Mouse (Mus musculus) stomach, embryonic 15.5 days (tissue): ENCODE measurements around the gene Grik5. TPM values are rescaled to one million over a fixed set of nuclear protein-coding genes. Genes with fewer than 3 reads are reported as not detected.

Experiments
- ATAC-seq: fragments of 200-750 bp; cut with Nextera tagmentation; 2 replicates; pipeline ENCODE4 v1.8.0; 2017; ENCODE audit warnings: low read depth, moderate number of reproducible peaks, moderate TSS enrichment; ENCODE audit not compliant: insufficient read depth, low FRiP score
- H3K27ac ChIP-seq: fragments of 300-500 bp; sonication (generic); 2 replicates; pipeline ENCODE4 v1.5.1; 2015; ENCODE audit warnings: mild to moderate bottlenecking, inconsistent platforms
- H3K27me3 ChIP-seq: fragments of 300-500 bp; sonication (generic); replicated peaks from 2 replicates; pipeline ENCODE4 v1.6.1; 2015; ENCODE audit warnings: inconsistent platforms
- H3K36me3 ChIP-seq: fragments of 300-500 bp; sonication (generic); 2 replicates; pipeline ENCODE4 v1.6.1; 2015; ENCODE audit warnings: inconsistent platforms
- H3K4me1 ChIP-seq: fragments of 300-500 bp; sonication (generic); 2 replicates; pipeline ENCODE4 v1.6.1; 2015; ENCODE audit warnings: inconsistent platforms
- H3K4me2 ChIP-seq: fragments of 300-500 bp; sonication (generic); 2 replicates; pipeline ENCODE4 v1.6.1; 2015; ENCODE audit warnings: mild to moderate bottlenecking, inconsistent platforms
- H3K4me3 ChIP-seq: fragments of 300-500 bp; sonication (generic); replicated peaks from 2 replicates; pipeline ENCODE4 v1.5.1; 2015; ENCODE audit warnings: inconsistent platforms
- H3K9ac ChIP-seq: fragments of 300-500 bp; sonication (generic); 2 replicates; pipeline ENCODE4 v1.6.1; 2015; ENCODE audit warnings: inconsistent platforms
- H3K9me3 ChIP-seq: fragments of 300-500 bp; sonication (generic); 2 replicates; pipeline ENCODE4 v1.6.1; 2016; ENCODE audit warnings: inconsistent platforms
- WGBS: fragments of 180-500 bp; shearing (Covaris S2); methylation state at CpG from one replicate; pipeline ENCODE4 v1.1.7; 2015; 5-methylcytosine and 5-hydroxymethylcytosine counted together
- polyA plus RNA-seq: library from polyadenylated mRNA; unstranded; fragments of >200 nt; fragmentation: Nextera tagmentation; extraction: Ambion mirVana; gene quantifications from 2 replicates; pipeline ENCODE4 v1.2.1, GENCODE M21; 2015

Grik5 gene
- polyA plus RNA-seq, 1 experiment from 2014 or later = 6.3 TPM

DNA sequence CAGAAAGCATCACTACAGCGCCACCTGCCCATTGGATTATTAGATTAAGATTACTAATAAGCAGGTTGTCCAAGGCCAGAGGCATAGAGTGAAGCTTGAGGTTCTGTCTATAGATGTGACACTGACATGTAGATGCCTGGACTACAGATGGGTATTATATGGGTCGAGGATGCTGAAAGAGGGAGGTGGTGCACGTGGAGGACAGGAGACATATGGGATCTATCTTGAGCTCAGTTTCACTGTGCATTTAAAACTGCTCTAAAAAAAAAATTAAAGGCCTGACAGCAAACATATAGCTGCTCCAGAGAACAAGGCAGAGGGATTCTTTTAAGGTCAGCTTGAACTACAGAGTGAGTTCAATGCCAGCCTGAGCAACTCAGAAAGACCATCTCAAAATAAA is 26.0 kb upstream of the Grik5 start:
- H3K36me3 ChIP-seq = no peaks in the 10 kb centered on the region
- no peak for ATAC-seq
- H3K4me3 ChIP-seq = no peak overlapping the region
- H3K4me2 ChIP-seq = no peak overlapping the region
- H3K9me3 ChIP-seq = no peaks in the 10 kb centered on the region
- no peaks in the 10 kb centered on the region for H3K27me3 ChIP-seq
- WGBS = 68% methylated on average over 3 of the region's 3 CpGs
- H3K4me1 ChIP-seq = no peaks in the 10 kb centered on the region; the same call in 1 of the 2 replicates
- no peak overlapping the region for H3K9ac ChIP-seq
- no peak overlapping the region for H3K27ac ChIP-seq

DNA sequence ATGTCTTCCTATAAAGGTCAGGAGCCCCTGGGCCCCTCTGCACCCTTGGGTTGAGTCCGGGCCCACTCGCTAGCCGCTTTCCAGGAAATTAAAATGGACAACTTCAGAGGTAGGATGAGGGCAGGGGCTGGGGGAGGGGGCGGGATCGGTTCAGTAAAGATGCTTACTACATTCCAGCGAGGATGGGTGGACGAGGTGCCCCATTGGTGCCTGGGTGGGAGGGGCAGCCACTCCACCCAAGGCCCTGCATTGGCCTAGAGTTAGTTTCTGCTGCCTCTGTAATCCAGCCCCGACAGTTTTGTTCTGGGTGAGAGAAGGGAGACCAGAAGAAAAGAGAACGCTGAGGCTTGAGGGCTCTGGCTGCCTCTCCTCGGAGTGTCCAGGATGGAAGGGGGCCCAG is 17.7 kb upstream of the Grik5 start:
- Histone ChIP-seq H3K9ac (no peak overlapping the region), H3K27ac (no peak overlapping the region), H3K9me3 (no peaks in the 10 kb centered on the region), H3K36me3 (no peaks in the 10 kb centered on the region; the same call in 1 of the 2 replicates), H3K4me3 (no peak overlapping the region), H3K4me1 (peaks cover 11% of the 10 kb centered on the region), H3K27me3 (no peaks in the 10 kb centered on the region), H3K4me2 (no peak overlapping the region)
- 29% methylated on average over 10 of the region's 10 CpGs for WGBS
- no peak for ATAC-seq

DNA sequence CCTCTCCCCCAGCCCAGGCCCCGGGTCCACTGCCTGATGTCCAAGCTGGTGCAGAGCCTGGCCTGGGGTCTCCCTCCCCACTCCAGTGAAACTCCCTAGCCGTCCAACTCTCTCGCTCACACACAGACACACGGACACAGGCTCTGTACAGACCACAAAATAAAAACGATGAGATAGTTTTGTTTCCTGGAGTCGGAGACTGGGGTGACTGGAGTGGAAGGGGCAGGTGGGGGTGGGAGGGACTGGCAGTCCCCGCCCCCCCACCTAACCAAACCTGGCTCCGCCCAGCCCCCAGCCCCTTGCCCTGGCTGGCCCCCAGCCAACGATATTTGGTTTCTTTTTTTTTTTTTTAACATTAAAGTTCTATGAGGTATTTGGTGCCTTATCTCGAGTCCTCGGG is 16.8 kb upstream of the Grik5 start:
- Histone ChIP-seq H3K27ac (no peak overlapping the region), H3K9ac (no peak overlapping the region), H3K4me1 (peaks cover 11% of the 10 kb centered on the region), H3K9me3 (no peaks in the 10 kb centered on the region), H3K4me3 (no peak overlapping the region), H3K36me3 (peaks cover 3% of the 10 kb centered on the region), H3K4me2 (peak overlapping the region; percentile 19; the same call in 1 of the 2 replicates), H3K27me3 (no peaks in the 10 kb centered on the region)
- WGBS = 18% methylated on average over 11 of the region's 11 CpGs
- no peak for ATAC-seq

DNA sequence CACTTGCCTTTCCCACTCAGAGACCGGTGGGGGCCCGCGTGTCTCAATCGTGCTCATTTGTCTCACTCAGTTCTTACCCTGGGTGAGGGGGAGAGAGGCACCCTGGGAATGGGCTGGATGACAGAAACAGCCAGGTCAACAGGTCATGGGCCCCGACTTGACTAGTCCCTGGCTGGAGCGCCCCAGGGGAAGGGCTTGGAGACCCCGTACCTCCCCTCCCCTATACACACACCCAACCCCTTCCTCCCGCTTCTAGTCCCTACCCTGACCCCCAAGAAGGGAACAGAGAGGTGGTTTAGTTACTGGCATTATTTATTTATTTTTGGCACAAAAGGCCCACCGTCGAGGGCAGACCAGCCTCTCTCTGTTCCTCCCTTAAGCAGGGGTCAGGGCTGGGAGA is 16.4 kb upstream of the Grik5 start:
- Histone ChIP-seq H3K9ac (no peak overlapping the region), H3K4me3 (no peak overlapping the region), H3K4me1 (peaks cover 11% of the 10 kb centered on the region), H3K27me3 (no peaks in the 10 kb centered on the region), H3K27ac (no peak overlapping the region), H3K9me3 (no peaks in the 10 kb centered on the region), H3K36me3 (peaks cover 7% of the 10 kb centered on the region), H3K4me2 (no peak overlapping the region)
- WGBS = 15% methylated on average over 10 of the region's 10 CpGs
- ATAC-seq = no peak; the same call in 1 of the 2 replicates

DNA sequence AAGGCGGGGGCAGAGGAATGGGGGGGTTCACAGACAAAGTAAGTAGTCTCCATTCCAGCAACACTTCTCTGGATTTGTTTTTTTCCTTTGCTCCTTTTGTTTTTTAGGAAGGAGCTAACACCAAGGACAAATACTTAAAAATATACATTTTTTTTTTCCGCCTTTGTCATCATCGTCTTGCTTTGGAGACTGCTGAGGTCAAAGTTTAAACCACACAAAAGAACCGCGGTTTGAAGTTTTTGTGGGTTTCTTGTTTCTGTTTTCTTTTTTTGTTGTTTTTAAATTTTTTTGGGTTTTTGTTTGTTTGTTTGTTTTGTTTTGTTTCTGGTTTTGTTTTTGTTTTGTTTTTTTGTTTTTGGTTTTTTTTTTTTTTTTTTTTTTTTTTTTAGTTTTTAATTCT is 15.8 kb upstream of the Grik5 start:
- ATAC-seq = no peak
- H3K9me3 ChIP-seq = no peaks in the 10 kb centered on the region
- no peak overlapping the region for H3K4me3 ChIP-seq
- no peak overlapping the region for H3K4me2 ChIP-seq
- peaks cover 11% of the 10 kb centered on the region for H3K4me1 ChIP-seq
- peaks cover 12% of the 10 kb centered on the region for H3K36me3 ChIP-seq
- no peak overlapping the region for H3K9ac ChIP-seq
- no peak overlapping the region for H3K27ac ChIP-seq
- H3K27me3 ChIP-seq = no peaks in the 10 kb centered on the region
- WGBS = 57% methylated on average over 5 of the region's 5 CpGs

DNA sequence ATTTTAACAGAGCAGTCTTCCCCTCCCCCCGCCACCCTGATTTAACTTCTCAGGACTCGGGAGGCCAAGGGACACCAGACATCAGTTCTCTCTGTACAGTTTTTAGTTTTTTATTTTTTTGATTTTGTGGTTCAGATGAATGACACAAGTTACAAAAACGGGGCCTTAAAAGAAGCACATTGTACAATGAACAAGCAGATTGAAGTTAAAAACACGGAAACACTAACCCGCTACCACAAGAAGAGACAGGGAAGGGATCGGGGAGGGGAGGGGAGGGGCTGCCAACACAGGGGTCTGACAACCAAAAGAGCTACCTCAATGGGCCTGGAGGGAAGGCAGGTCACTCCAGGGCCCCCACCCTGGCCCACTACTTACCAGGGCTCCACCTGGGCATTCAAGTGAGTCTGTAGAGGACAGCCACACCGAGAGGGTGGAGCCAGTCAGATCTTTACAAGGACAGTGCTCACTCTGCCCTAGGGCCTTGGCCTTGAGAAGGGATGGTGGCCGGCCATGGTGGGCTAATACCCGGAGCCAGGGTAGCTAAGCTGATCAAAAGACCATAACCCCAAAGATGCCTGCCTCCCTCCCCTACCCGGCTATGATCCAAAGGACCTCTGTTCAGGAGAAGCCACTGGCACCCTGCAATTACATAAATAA is 15.2 kb upstream of the Grik5 start:
- Histone ChIP-seq H3K4me3 (no peak overlapping the region), H3K4me1 (peaks cover 11% of the 10 kb centered on the region), H3K27ac (no peak overlapping the region), H3K9me3 (no peaks in the 10 kb centered on the region), H3K36me3 (peaks cover 17% of the 10 kb centered on the region), H3K4me2 (no peak overlapping the region), H3K9ac (no peak overlapping the region), H3K27me3 (no peaks in the 10 kb centered on the region)
- ATAC-seq = no peak
- WGBS = 63% methylated on average over 10 of the region's 10 CpGs

DNA sequence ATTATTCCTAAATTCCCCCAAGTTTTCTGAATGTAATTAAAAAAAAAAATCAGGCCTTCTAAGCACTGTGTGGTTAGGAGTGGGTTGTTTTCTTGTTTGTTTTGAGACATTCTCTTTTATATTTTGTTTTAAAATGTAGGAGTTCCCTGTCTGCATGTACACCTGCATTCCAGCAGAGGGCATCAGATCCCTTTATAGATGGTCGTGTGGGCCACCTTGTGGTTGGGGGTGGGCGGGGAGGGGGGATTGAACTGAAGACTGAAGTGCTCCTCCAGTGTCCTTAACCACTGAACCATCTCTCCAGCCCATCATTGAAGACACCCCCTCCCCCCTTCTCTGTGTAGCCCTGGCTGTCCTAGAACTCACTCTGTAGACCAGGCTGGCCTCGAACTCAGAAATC is 14.5 kb upstream of the Grik5 start:
- no peak for ATAC-seq
- WGBS = 56% methylated on average over 3 of the region's 3 CpGs

DNA sequence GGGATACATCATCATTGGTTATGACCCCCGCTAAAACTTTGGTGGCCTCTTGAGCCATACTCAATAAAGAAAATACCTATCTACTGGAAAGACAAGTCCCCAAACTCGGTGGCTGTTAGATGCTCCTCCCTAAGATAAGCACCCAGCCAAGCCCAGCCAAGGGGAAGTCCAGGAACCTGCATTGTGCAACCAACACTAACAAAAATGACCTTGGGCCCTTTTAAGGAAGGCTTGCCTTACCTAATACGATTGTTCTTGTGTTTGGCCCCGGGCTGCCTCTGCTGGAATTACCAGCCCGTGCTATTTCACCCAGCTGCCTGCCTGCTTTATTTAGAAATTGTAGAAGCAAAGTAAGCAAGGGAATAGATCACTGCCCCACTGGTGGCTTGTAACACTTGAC is 12.5 kb upstream of the Grik5 start:
- no peak overlapping the region for H3K9ac ChIP-seq
- H3K36me3 ChIP-seq = peaks cover 43% of the 10 kb centered on the region
- H3K27me3 ChIP-seq = no peaks in the 10 kb centered on the region
- WGBS = 59% methylated on average over 5 of the region's 5 CpGs
- no peak overlapping the region for H3K4me2 ChIP-seq
- no peak for ATAC-seq
- no peaks in the 10 kb centered on the region for H3K9me3 ChIP-seq
- no peak overlapping the region for H3K4me3 ChIP-seq
- no peak overlapping the region for H3K27ac ChIP-seq
- peaks cover 8% of the 10 kb centered on the region for H3K4me1 ChIP-seq

More for the DNA sequence above, 14.5 kb upstream of the Grik5 start:
- Histone ChIP-seq H3K36me3 (peaks cover 24% of the 10 kb centered on the region), H3K27me3 (no peaks in the 10 kb centered on the region), H3K4me3 (no peak overlapping the region), H3K9ac (no peak overlapping the region), H3K4me2 (no peak overlapping the region), H3K9me3 (no peaks in the 10 kb centered on the region), H3K4me1 (peaks cover 11% of the 10 kb centered on the region), H3K27ac (no peak overlapping the region)

DNA sequence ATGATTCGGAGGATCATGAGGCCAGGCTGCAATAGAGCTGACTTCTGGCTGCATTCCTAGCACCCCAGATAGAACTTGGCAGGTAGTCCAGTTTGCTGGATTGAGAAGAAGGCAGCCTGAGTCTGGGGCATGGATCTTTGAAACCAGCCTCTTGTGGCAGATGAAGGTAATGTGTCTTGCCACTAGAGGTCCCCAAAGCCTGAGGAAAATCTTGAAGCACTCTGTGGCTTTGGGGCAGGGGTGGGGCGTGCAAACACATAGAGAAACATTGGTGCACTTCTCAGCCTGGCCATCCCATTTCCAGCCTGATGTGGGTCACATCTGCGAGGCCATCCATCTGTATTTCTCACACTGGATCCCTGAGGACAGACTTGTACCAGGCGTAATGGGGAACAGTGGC is 10.4 kb upstream of the Grik5 start:
- Histone ChIP-seq H3K9me3 (no peaks in the 10 kb centered on the region), H3K27me3 (no peaks in the 10 kb centered on the region), H3K36me3 (peaks cover 45% of the 10 kb centered on the region), H3K27ac (no peak overlapping the region), H3K9ac (no peak overlapping the region), H3K4me1 (peaks cover 13% of the 10 kb centered on the region), H3K4me3 (no peak overlapping the region), H3K4me2 (no peak overlapping the region)
- WGBS = 77% methylated on average over 4 of the region's 4 CpGs
- ATAC-seq = no peak; the same call in 1 of the 2 replicates

DNA sequence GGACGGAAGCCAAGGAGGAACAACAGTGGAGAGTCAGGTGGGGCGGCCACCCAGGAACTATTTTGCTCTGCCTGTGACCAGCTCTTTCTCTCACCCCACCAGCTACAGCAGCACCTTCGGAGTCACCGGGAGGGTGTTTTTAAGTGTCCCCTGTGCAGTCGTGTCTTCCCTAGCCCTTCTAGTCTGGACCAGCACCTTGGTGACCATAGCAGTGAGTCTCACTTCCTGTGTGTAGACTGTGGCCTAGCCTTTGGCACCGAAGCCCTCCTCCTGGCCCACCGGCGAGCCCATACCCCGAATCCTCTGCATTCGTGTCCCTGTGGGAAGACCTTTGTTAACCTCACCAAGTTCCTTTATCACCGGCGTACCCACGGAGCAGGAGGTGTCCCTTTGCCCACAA is 8.3 kb upstream of the Grik5 start:
- Histone ChIP-seq H3K27ac (no peak overlapping the region), H3K27me3 (no peaks in the 10 kb centered on the region), H3K4me1 (peaks cover 19% of the 10 kb centered on the region), H3K4me3 (no peak overlapping the region), H3K36me3 (peaks cover 45% of the 10 kb centered on the region), H3K9ac (no peak overlapping the region), H3K9me3 (no peaks in the 10 kb centered on the region), H3K4me2 (no peak overlapping the region)
- ATAC-seq = no peak
- 94% methylated on average over 13 of the region's 13 CpGs for WGBS

DNA sequence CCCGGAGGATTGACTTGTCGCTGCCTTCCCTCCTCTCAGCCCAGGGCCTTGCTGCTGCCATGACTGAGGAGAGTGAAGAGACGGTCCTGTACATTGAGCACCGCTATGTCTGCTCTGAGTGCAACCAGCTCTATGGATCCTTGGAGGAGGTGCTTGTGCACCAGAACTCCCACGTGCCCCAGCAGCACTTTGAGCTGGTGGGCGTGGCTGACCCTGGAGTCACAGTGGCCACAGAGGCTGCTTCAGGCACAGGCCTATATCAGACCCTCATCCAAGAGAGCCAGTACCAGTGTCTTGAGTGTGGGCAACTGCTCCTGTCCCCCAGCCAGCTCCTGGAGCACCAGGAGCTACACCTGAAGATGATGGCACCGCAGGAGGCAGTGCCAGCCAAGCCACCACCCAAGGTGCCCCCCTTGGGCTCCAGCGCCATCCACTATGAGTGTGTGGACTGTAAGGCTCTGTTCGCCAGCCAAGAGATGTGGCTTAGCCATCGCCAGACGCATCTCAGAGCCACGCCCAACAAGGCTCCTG is 7.4 kb upstream of the Grik5 start:
- Histone ChIP-seq H3K4me2 (no peak overlapping the region), H3K4me3 (no peak overlapping the region), H3K27me3 (no peaks in the 10 kb centered on the region), H3K36me3 (peaks cover 45% of the 10 kb centered on the region), H3K9ac (no peak overlapping the region), H3K4me1 (peaks cover 21% of the 10 kb centered on the region), H3K27ac (no peak overlapping the region), H3K9me3 (no peaks in the 10 kb centered on the region)
- WGBS = 78% methylated on average over 12 of the region's 12 CpGs
- ATAC-seq = no peak

DNA sequence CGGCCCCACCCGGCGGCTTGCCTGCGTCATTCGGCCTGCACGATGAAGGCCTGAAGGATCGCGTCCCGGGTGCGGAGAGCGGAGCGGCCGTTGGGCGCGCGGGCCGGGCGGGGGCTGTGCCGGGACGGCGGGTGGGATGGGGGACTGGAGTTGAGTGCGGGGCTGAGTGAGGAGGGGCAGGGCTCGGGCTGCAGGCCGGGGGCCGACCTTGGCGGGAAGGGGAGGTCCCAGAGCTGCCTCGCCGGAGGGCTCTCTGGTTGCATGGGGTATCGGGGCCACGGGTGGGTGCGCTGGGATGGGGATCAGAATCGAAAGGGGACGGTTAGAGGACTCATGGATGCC is 5.2 kb upstream of the Grik5 start:
- peaks cover 33% of the 10 kb centered on the region for H3K4me1 ChIP-seq
- peak overlapping the region; percentile 70 for H3K4me2 ChIP-seq
- ATAC-seq = peak; percentile 12; the same call in 1 of the 2 replicates
- WGBS = under 1% methylated on average over 33 of the region's 33 CpGs
- H3K9ac ChIP-seq = peak overlapping the region; percentile 98
- no peaks in the 10 kb centered on the region for H3K9me3 ChIP-seq
- H3K36me3 ChIP-seq = peaks cover 28% of the 10 kb centered on the region
- peak overlapping the region; percentile 96 for H3K4me3 ChIP-seq
- no peaks in the 10 kb centered on the region for H3K27me3 ChIP-seq
- H3K27ac ChIP-seq = peak overlapping the region; percentile 97
